In the genomic region with DNA sequence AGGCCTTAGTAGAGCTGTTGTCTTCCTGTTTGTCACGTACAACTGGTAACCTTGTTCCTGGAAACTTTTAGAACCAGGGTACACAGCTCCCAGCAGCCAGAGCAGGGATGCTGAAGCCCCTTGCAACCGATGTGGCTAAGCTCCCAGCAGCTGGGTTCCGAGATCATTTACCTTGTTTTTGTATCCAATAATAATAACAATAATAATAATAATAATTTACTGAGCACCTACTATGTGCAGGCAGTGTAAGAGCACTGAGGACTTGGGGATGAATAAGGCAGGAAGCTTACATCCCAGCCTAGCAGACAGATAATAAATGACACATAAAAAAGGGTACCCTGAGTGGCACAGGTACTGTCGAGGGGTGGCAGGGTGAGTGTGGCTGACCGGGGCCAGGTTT, we compare ENCODE assay signal across 21 mouse cellular contexts. TPM values are rescaled to one million over a fixed set of nuclear protein-coding genes. Genes with fewer than 3 reads are reported as not detected.
A peak's percentile ranks its signal among the peaks of the same experiment; 100 is the strongest.
DNase-seq lines count a peak whose midpoint lies in the region; ATAC-seq and TF ChIP-seq lines count a peak whose summit lies in the region.
"Had no signal": no experiment of that assay in that cellular context is flagged by ENCODE, and none has a peak within 500 bp of the region (broad histone marks: within the 10 kb centered on the region; RNA-seq: fewer than 3 reads in every experiment).

No protein-coding gene starts in this region.

- H3K4me2 ChIP-seq in heart, embryonic 16.5 days (ENCODE audit: low read depth, low read length), result no peak overlapping the region
- H3K4me2 ChIP-seq in midbrain, embryonic 11.5 days, result no peak overlapping the region
- no peak overlapping the region for H3K4me2 ChIP-seq in hindbrain, embryonic 15.5 days
- H3K4me2 ChIP-seq in liver, postnatal 0 days (ENCODE audit: low read depth, low read length), result peak overlapping the region; percentile 20; the same call in 1 of the 2 replicates
- H3K4me2 ChIP-seq: forebrain, embryonic 12.5 days; heart, embryonic 12.5 days had no signal

- peaks cover 3% of the 10 kb centered on the region; the same call in 1 of the 2 replicates for H3K9me3 ChIP-seq in heart, embryonic 16.5 days (replicated peaks; ENCODE audit: control insufficient read depth, low read length)
- H3K9me3 ChIP-seq in midbrain, embryonic 10.5 days (replicated peaks), result no peaks in the 10 kb centered on the region
- no peaks in the 10 kb centered on the region for H3K9me3 ChIP-seq in midbrain, embryonic 11.5 days (ENCODE audit: control insufficient read depth, low read length)
- no peaks in the 10 kb centered on the region for H3K9me3 ChIP-seq in hindbrain, embryonic 15.5 days
- no peaks in the 10 kb centered on the region for H3K9me3 ChIP-seq in liver, postnatal 0 days (ENCODE audit: low read length)
- H3K9me3 ChIP-seq: forebrain, embryonic 12.5 days had no signal

- intact Hi-C loops in heart, postnatal 10 days (cut with DNase I), result no loop called here

- no peak for ATAC-seq in heart, embryonic 16.5 days (replicated peaks; ENCODE audit: extremely low read depth, insufficient read depth, low FRiP score)
- ATAC-seq in midbrain, embryonic 11.5 days (ENCODE audit: low FRiP score), result no peak
- no peak for ATAC-seq in hindbrain, embryonic 15.5 days (ENCODE audit: low FRiP score, low read depth)
- no peak for ATAC-seq in liver, postnatal 0 days

- peaks cover 47% of the 10 kb centered on the region for H3K4me1 ChIP-seq in heart, embryonic 16.5 days (ENCODE audit: control insufficient read depth, insufficient read depth, low read length)
- peaks cover 36% of the 10 kb centered on the region for H3K4me1 ChIP-seq in midbrain, embryonic 10.5 days
- H3K4me1 ChIP-seq in midbrain, embryonic 11.5 days (ENCODE audit: control insufficient read depth, insufficient read depth, low read length), result peaks cover 13% of the 10 kb centered on the region
- peaks cover 51% of the 10 kb centered on the region for H3K4me1 ChIP-seq in hindbrain, embryonic 15.5 days (replicated peaks)
- H3K4me1 ChIP-seq in liver, postnatal 0 days (ENCODE audit: insufficient read depth), result peaks cover 40% of the 10 kb centered on the region

- no peak overlapping the region for H3K9ac ChIP-seq in heart, embryonic 16.5 days (ENCODE audit: low read length)
- H3K9ac ChIP-seq in midbrain, embryonic 11.5 days (ENCODE audit: low read length), result no peak overlapping the region
- H3K9ac ChIP-seq in hindbrain, embryonic 15.5 days, result no peak overlapping the region
- 0 out of 2 replicates have a peak overlapping the region, but pooled peaks have one; percentile 4 for H3K9ac ChIP-seq in liver, postnatal 0 days (replicated peaks)
- H3K9ac ChIP-seq: forebrain, embryonic 12.5 days had no signal

- no peaks in the 10 kb centered on the region for H3K36me3 ChIP-seq in heart, embryonic 16.5 days (ENCODE audit: control insufficient read depth, insufficient read depth)
- H3K36me3 ChIP-seq in midbrain, embryonic 10.5 days, result no peaks in the 10 kb centered on the region
- H3K36me3 ChIP-seq in midbrain, embryonic 11.5 days (ENCODE audit: control insufficient read depth, insufficient read depth, low read length), result no peaks in the 10 kb centered on the region
- no peaks in the 10 kb centered on the region for H3K36me3 ChIP-seq in hindbrain, embryonic 15.5 days
- H3K36me3 ChIP-seq in liver, postnatal 0 days (replicated peaks; ENCODE audit: insufficient read depth, low read length), result no peaks in the 10 kb centered on the region
- H3K36me3 ChIP-seq: forebrain, embryonic 12.5 days had no signal

- no peaks in the 10 kb centered on the region for H3K27me3 ChIP-seq in heart, embryonic 16.5 days (ENCODE audit: control insufficient read depth, insufficient read depth, low read length)
- 0 out of 2 replicates have a peak, but pooled peaks cover 4% of the 10 kb centered on the region for H3K27me3 ChIP-seq in midbrain, embryonic 10.5 days (ENCODE audit: low read depth, poor library complexity, severe bottlenecking)
- no peaks in the 10 kb centered on the region for H3K27me3 ChIP-seq in midbrain, embryonic 11.5 days (ENCODE audit: control insufficient read depth, insufficient read depth, low read length)
- H3K27me3 ChIP-seq in hindbrain, embryonic 15.5 days, result no peaks in the 10 kb centered on the region
- H3K27me3 ChIP-seq in liver, postnatal 0 days (ENCODE audit: insufficient read depth, low read length), result no peaks in the 10 kb centered on the region
- H3K27me3 ChIP-seq: forebrain, embryonic 12.5 days; heart, embryonic 12.5 days had no signal

- TF ChIP-seq EP300 in liver, postnatal 0 days (IDR thresholded peaks at IDR 0.05; ENCODE audit: low read depth), result no peak

- no peak for DNase-seq in heart, postnatal 10 days
- DNase-seq in midbrain, embryonic 10.5 days (ENCODE audit: low spot score), result no peak
- DNase-seq in midbrain, embryonic 11.5 days (ENCODE audit: low spot score, missing footprints), result no peak
- no peak for DNase-seq in liver, postnatal 0 days
- DNase-seq in cerebellum, postnatal 14 days, result no peak
- no peak for DNase-seq in frontal cortex, adult 2 months (ENCODE audit: extremely low spot score in 1 of 2, low spot score in 1 of 2)
- DNase-seq: adrenal gland, postnatal 10 days; cerebellum, adult 11 months; cerebellum, postnatal 36 days; gastrocnemius, postnatal 36 days; kidney, adult 2 months; kidney, postnatal 36 days; layer of hippocampus, adult 9-11 months; right cerebral cortex, adult 18-20 months had no signal

- WGBS in heart, embryonic 16.5 days, result 86% methylated on average over 5 of the region's 5 CpGs
- 90% methylated on average over 5 of the region's 5 CpGs for WGBS in midbrain, embryonic 10.5 days
- 89% methylated on average over 5 of the region's 5 CpGs for WGBS in midbrain, embryonic 11.5 days
- 85% methylated on average over 5 of the region's 5 CpGs for WGBS in hindbrain, embryonic 15.5 days
- whole genome bisulfite sequencing in liver, postnatal 0 days (ENCODE audit: insufficient replicate concordance), result 67% methylated on average over 5 of the region's 5 CpGs

- H3K27ac ChIP-seq in heart, embryonic 16.5 days (ENCODE audit: low read length), result peak overlapping the region; percentile 47; the same call in 1 of the 2 replicates
- H3K27ac ChIP-seq in midbrain, embryonic 10.5 days (replicated peaks), result 0 out of 2 replicates have a peak overlapping the region, but pooled peaks have one; percentile 6
- no peak overlapping the region for H3K27ac ChIP-seq in midbrain, embryonic 11.5 days (ENCODE audit: low read depth, low read length)
- peak overlapping the region; percentile 84 for H3K27ac ChIP-seq in hindbrain, embryonic 15.5 days (replicated peaks)
- H3K27ac ChIP-seq in liver, postnatal 0 days (ENCODE audit: low read depth), result peak overlapping the region; percentile 73

- TF ChIP-seq CTCF in liver, postnatal 0 days (IDR thresholded peaks at IDR 0.05; ENCODE audit: low read depth), result no peak

- no peak overlapping the region for H3K4me3 ChIP-seq in heart, embryonic 16.5 days (ENCODE audit: low read length)
- no peak overlapping the region for H3K4me3 ChIP-seq in midbrain, embryonic 10.5 days
- H3K4me3 ChIP-seq in midbrain, embryonic 11.5 days (ENCODE audit: low read depth, low read length), result no peak overlapping the region
- H3K4me3 ChIP-seq in hindbrain, embryonic 15.5 days, result no peak overlapping the region
- no peak overlapping the region for H3K4me3 ChIP-seq in liver, postnatal 0 days (ENCODE audit: low read depth, low read length)
- H3K4me3 ChIP-seq: forebrain, embryonic 12.5 days; heart, embryonic 12.5 days had no signal

RNA-seq across cellular contexts. Expression of a gene that starts 42.4 kb away (rescaled TPM):
- 7.5 and 7.9 TPM in 2 replicates for polyA plus RNA-seq in heart, embryonic 16.5 days (2015; fragmentation: Nextera tagmentation; extraction: Ambion mirVana)
- total RNA-seq in heart, postnatal 10 days (2021), result 10 to 100 TPM; 12.1 to 13.3 TPM
- 1.1 and 1.9 TPM in 2 replicates for polyA plus RNA-seq in midbrain, embryonic 10.5 days (2016; fragmentation: Nextera tagmentation; extraction: Ambion mirVana)
- 1.7 and 2.1 TPM in 2 replicates for polyA plus RNA-seq in midbrain, embryonic 11.5 days (2014; fragmentation: Nextera tagmentation; extraction: Ambion mirVana)
- 14.4 and 18.4 TPM in 2 replicates for polyA plus RNA-seq in hindbrain, embryonic 15.5 days (2015; fragmentation: Nextera tagmentation; extraction: Ambion mirVana)
- 0.04 and 0.08 TPM in 2 replicates for polyA plus RNA-seq in liver, postnatal 0 days (2015; fragmentation: Nextera tagmentation; extraction: Ambion mirVana)
- polyA plus RNA-seq in frontal cortex, adult 2 months (2012; rRNA removed), result 47.9 and 61.1 TPM in 2 replicates
- total RNA-seq: gastrocnemius, postnatal 36 days; liver, adult 2 months; megakaryocyte progenitor cell, adult 5-6 weeks had no signal
- polyA plus RNA-seq: thymus, postnatal 0 days had no signal
